Mouse (Mus musculus) gastrocnemius, adult 18-20 months (tissue): ENCODE results near the gene Ndufaf4. TPM values are rescaled to one million over a fixed set of nuclear protein-coding genes. Genes with fewer than 3 reads are reported as not detected.

Source experiments
- total RNA-seq, 2 experiments: library from RNA; stranded (reverse); gene quantifications; 2 replicates each; pipeline ENCODE4 v1.2.3; 2021

Ndufaf4 gene
- total RNA-seq, 2 experiments from 2014 or later: 39.2 to 41.0 TPM

Other genes starting within 250 kb of the Ndufaf4 start
- under 1 TPM; 0.09 to 0.31 TPM for gene Klhl32, start 47.0 kb upstream of the Ndufaf4 start, total RNA-seq
- gene Gpr63, start 68.3 kb downstream of the Ndufaf4 start, total RNA-seq: under 1 TPM; 0.34 to 0.78 TPM